Mouse (Mus musculus) liver, embryonic 13.5 days (tissue): Measurements from ENCODE around the gene Grik3. TPM values are rescaled to one million over a fixed set of nuclear protein-coding genes. Genes with fewer than 3 reads are reported as not detected.

Source experiments
- ATAC-seq: fragments of 200-750 bp; cut with Nextera tagmentation; 2 replicates; pipeline ENCODE4 v1.8.0; 2017; ENCODE audit warnings: low read depth, mild to moderate bottlenecking, moderate number of reproducible peaks, moderate library complexity
- DNase-seq: peaks from one replicate; pipeline ENCODE4 v3.0.0; 2022
- H3K27ac ChIP-seq: fragments of 300-500 bp; sonication (generic); 2 replicates; pipeline ENCODE4 v1.5.1; 2015; ENCODE audit warnings: moderate library complexity, mild to moderate bottlenecking, inconsistent platforms
- H3K27me3 ChIP-seq: fragments of 300-500 bp; sonication (generic); 2 replicates; pipeline ENCODE4 v1.6.1; 2015; ENCODE audit warnings: mild to moderate bottlenecking, inconsistent platforms
- H3K36me3 ChIP-seq: fragments of 300-500 bp; sonication (generic); 2 replicates; pipeline ENCODE4 v1.6.1; 2015; ENCODE audit warnings: mild to moderate bottlenecking, inconsistent platforms
- H3K4me1 ChIP-seq: fragments of 300-500 bp; sonication (generic); replicated peaks from 2 replicates; pipeline ENCODE4 v1.6.1; 2015; ENCODE audit warnings: inconsistent platforms
- H3K4me2 ChIP-seq: fragments of 300-500 bp; sonication (generic); 2 replicates; pipeline ENCODE4 v1.6.1; 2015; ENCODE audit warnings: inconsistent platforms, mild to moderate bottlenecking, moderate library complexity
- H3K4me3 ChIP-seq: fragments of 300-500 bp; sonication (generic); replicated peaks from 2 replicates; pipeline ENCODE4 v1.5.1; 2015; ENCODE audit warnings: mild to moderate bottlenecking, inconsistent platforms
- H3K9ac ChIP-seq: fragments of 300-500 bp; sonication (generic); 2 replicates; pipeline ENCODE4 v1.6.1; 2015; ENCODE audit warnings: mild to moderate bottlenecking, inconsistent platforms
- H3K9me3 ChIP-seq: fragments of 300-500 bp; sonication (generic); replicated peaks from 2 replicates; pipeline ENCODE4 v1.6.1; 2016; ENCODE audit warnings: inconsistent platforms
- WGBS: fragments of 180-500 bp; shearing (Covaris S2); methylation state at CpG from one replicate; pipeline ENCODE4 v1.1.7; 2015; ENCODE audit not compliant: insufficient replicate concordance; 5-methylcytosine and 5-hydroxymethylcytosine counted together
- polyA plus RNA-seq: library from polyadenylated mRNA; unstranded; fragments of >200 nt; fragmentation: Nextera tagmentation; extraction: Ambion mirVana; gene quantifications from 2 replicates; pipeline ENCODE4 v1.2.1, GENCODE M21; 2015

The Grik3 gene
- polyA plus RNA-seq, 1 experiment from 2014 or later: 0.01 TPM

DNA sequence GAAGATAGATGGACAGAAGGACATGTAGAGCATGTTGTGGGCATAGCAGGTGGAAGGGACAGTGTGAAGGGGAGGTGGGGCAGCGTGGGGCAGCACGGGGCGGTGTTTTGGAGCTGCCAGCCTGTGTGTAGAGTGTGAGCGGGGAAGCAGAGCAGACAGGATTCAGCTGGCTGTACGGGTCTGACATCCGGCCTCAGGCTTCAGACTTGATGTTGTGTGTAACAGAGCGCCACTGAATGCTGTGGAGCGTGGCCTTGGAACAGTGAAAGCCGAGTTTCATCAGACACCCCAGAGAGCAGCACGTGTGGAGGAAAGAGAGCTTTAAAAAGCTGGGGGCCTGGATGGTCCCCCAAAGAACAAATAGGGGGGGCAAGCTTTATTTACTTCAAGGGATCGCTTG is 144.5 kb downstream of the Grik3 start:
- H3K36me3 ChIP-seq: no peaks in the 10 kb centered on the region
- H3K9ac ChIP-seq: no peak overlapping the region
- no peaks in the 10 kb centered on the region for H3K4me1 ChIP-seq
- 72% methylated on average over 11 of the region's 11 CpGs for WGBS
- H3K9me3 ChIP-seq: no peaks in the 10 kb centered on the region
- H3K4me3 ChIP-seq: no peak overlapping the region
- ATAC-seq: no peak
- H3K4me2 ChIP-seq: no peak overlapping the region
- H3K27me3 ChIP-seq: no peaks in the 10 kb centered on the region
- H3K27ac ChIP-seq: no peak overlapping the region
- DNase-seq: no peak

DNA sequence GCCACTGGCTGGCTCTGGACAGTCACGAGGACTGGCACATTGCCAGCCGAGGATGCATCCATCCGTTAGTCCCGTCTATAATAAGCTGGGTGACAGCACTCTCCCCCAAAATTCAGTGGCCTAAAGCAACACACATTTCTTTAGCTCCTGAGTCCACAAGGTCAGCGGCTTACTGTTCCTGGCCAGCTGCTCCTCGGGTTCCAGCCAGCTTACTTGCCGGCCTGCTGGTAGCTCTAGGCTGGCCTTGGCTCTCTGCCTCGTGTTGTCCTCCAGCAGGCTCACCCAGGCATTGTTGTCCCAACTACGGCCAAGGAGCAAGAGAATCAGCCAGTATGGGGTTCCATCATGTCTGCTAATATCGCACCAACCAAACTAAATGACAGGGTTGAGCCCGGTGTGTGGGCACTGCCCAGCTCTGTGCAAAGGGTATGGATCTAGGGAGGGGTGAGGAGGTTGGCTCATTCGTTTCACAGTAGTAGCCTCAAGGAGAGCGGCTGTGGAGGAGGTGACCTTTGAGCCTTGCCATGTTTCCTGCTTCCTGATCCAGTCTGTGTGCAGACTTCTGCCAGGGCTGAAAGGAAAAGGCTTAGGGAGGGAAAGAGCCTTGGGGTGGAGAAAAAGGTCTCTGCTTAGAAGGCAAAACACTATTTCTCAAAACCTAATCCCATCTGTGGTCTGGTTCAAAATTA is 146.3 kb downstream of the Grik3 start:
- H3K36me3 ChIP-seq: no peaks in the 10 kb centered on the region
- H3K9ac ChIP-seq: no peak overlapping the region
- H3K27ac ChIP-seq: no peak overlapping the region
- H3K4me1 ChIP-seq: no peaks in the 10 kb centered on the region
- no peaks in the 10 kb centered on the region for H3K27me3 ChIP-seq
- no peak for ATAC-seq
- H3K4me2 ChIP-seq: no peak overlapping the region
- DNase-seq: no peak
- 63% methylated on average over 13 of the region's 13 CpGs for WGBS
- no peak overlapping the region for H3K4me3 ChIP-seq
- H3K9me3 ChIP-seq: no peaks in the 10 kb centered on the region

DNA sequence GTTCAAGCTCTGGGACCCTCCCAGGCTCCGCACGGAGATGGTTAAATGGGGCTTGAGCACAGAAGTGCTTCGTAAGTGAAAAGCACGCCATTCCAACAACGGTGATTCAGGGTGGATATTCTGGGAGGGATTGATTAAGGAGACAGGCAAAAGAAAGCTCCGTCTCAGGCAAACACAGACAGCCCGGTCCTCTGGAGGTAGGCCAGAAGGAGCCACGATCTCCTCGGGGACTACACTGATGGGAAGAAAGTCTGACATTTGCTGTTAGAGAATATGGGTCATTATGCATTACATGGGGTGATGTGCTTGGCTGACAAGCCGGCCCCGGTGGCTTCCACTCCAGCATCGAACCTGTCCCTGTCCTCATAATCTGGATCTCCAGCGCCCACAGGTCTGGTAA is 146.9 kb downstream of the Grik3 start:
- no peak overlapping the region for H3K9ac ChIP-seq
- H3K36me3 ChIP-seq: no peaks in the 10 kb centered on the region
- WGBS: 81% methylated on average over 13 of the region's 13 CpGs
- no peak overlapping the region for H3K27ac ChIP-seq
- no peak for DNase-seq
- no peaks in the 10 kb centered on the region for H3K27me3 ChIP-seq
- no peak for ATAC-seq
- no peak overlapping the region for H3K4me3 ChIP-seq
- no peaks in the 10 kb centered on the region for H3K9me3 ChIP-seq
- no peaks in the 10 kb centered on the region for H3K4me1 ChIP-seq
- no peak overlapping the region for H3K4me2 ChIP-seq

DNA sequence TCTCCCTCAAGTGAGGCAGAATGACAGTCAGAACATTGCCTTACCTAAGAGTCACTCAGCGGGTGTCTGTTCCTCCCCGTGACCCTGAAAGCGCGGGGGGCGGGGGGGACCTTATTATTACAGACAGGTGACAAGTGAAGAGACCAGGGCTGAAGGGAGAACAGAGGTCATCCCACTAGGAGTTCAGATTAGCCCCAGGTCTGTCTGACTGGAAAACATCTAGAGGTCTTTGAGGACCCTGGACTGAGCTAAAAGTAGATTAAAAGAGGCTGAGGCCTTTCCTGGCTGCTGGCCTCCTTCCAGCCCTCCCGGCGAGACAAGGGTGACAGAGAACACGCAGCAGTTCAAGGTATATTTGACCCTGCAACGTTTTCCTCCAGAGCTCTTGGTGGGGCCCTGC is 150.0 kb downstream of the Grik3 start:
- Histone ChIP-seq H3K4me1 (no peaks in the 10 kb centered on the region), H3K9me3 (no peaks in the 10 kb centered on the region), H3K27ac (no peak overlapping the region), H3K4me2 (no peak overlapping the region), H3K36me3 (no peaks in the 10 kb centered on the region), H3K4me3 (no peak overlapping the region), H3K9ac (no peak overlapping the region), H3K27me3 (no peaks in the 10 kb centered on the region)
- no peak for DNase-seq
- WGBS: 69% methylated on average over 9 of the region's 9 CpGs
- no peak for ATAC-seq

DNA sequence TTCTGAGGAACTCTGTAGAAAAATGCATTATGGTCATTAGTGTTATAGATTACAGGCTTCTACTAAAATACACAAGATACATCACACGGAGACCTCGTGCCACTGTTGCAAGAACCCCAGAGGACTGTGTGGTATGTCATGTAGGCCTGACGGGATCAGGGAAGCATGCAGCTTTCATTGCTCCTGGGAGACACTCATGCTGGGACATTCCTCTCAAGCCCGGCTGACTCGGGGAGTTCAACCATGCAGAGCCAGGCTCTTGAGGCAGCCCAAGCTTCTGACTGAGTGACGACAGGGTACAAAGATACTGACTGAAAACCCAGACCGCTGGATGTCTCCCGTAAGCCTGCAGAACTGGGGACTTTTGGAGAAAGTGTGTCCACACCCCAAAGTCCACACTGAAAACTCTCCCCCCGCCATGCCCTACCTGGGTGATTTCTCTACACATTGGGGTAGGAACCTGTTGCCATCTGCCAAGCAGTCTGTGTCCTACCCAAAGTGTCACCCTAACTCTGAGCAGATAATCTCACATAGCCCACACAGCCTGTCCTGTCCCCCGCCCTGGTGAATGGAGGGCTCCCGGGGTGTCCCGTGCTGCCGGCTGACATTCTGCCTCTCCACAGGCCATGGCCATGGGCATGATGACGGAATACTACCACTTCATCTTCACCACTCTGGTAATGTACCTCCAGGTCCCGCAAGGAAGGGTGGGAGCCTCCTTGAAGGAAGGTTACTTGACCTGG is 150.6 kb downstream of the Grik3 start:
- Histone ChIP-seq H3K36me3 (no peaks in the 10 kb centered on the region), H3K9me3 (no peaks in the 10 kb centered on the region), H3K4me1 (no peaks in the 10 kb centered on the region), H3K9ac (no peak overlapping the region), H3K27ac (no peak overlapping the region), H3K4me2 (no peak overlapping the region), H3K4me3 (no peak overlapping the region), H3K27me3 (no peaks in the 10 kb centered on the region)
- ATAC-seq (no peak), DNase-seq (no peak)
- WGBS: 75% methylated on average over 15 of the region's 15 CpGs

DNA sequence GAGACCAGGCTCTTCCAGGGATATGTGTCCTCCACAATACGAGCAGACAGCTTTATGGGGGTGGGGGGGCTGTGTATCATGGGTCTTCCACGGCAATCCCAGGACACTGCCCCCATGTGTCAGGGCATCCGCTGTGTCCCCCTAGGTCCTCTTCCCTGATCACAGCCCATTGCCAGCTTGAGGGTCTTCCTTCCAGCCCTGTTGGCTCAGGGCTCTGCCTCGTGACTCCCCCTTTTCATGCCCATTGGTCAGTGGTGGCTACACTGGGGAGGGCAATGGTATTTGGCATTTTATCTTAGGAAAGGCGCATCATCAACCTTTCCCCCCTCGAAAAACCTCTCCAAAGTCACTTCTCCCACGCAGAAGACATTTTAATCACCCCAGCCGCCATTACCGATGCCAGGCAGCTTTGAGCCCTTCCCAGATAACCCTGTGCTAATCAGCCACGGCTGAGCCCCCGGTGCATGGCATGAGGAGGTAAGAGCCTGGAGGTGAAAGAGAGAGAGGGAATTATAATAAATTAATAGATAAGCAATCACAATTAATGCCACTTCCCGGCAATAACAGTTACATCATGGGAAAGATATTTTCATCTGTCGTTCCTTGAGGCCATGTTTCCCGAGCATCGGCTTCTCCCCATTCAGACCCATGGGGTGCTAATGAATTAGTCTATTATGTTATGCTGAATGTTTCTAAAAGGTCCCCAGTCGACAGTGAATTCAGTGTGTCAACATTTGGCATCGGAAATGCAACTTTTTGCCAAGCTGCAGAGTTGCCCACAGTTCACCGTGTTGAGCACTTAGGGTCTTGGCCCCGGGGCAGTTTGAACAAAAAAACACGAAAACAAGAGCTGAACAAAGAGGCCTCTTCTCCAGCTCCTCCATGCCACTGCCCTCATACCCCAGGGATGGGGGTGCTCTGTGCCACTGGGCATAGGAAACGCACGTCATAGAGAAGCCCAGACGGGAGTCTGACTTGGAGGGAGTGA is 154.4 kb downstream of the Grik3 start:
- H3K9ac ChIP-seq: no peak overlapping the region
- H3K4me2 ChIP-seq: no peak overlapping the region
- 66% methylated on average over 23 of the region's 23 CpGs for WGBS
- H3K27me3 ChIP-seq: no peaks in the 10 kb centered on the region
- no peak for ATAC-seq
- H3K4me3 ChIP-seq: no peak overlapping the region
- no peaks in the 10 kb centered on the region for H3K9me3 ChIP-seq
- no peaks in the 10 kb centered on the region for H3K36me3 ChIP-seq
- no peak overlapping the region for H3K27ac ChIP-seq
- no peaks in the 10 kb centered on the region for H3K4me1 ChIP-seq
- no peak for DNase-seq

DNA sequence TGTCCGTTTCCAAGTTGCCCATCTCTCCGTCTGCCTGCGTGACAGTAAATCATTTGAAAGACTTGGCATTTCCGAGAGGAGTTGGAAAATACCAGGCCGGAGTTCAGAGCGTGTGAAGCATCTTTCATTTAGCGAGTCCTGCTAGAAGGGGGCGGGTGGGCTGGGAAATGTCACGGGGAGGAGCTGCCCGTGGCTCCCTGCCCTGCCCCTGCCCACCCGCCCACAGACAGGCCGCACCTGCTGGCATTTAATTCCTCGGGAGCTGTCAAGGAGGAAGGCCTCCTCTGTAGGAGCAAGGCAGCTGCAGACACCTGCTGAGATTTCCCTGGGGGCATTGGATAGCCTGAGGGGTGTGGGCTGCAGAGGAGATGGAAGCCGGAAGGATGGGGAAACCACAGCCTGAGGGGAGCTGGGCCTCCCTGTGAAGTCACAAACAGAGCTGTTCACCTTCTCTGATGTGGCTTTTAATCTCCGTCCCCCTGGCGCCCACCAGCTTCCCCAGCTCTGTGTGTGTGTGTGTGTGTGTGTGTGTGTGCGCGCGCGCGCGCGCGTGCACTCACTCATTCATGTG is 161.3 kb downstream of the Grik3 start:
- Histone ChIP-seq H3K4me3 (no peak overlapping the region), H3K9me3 (no peaks in the 10 kb centered on the region)

DNA sequence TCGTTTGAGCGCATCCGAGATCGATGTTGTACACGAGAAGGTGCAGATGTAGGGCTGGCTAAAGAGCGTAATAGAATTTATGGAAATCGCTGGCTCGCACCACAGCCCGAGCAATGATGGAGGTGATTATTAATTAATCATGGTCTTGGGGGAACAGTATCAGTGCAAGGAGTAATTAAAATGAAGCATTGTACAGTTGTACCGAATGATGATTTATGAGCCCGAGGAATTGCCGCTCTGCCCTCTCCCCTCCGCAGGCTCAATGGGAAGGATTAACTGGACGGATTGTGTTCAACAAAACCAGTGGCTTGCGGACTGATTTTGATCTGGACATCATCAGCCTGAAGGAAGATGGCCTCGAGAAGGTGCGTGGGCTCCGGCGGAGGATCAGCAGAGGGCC is 165.5 kb downstream of the Grik3 start:
- ATAC-seq: no peak
- Histone ChIP-seq H3K4me3 (no peak overlapping the region), H3K4me2 (no peak overlapping the region), H3K27ac (no peak overlapping the region), H3K9ac (no peak overlapping the region), H3K27me3 (no peaks in the 10 kb centered on the region), H3K4me1 (no peaks in the 10 kb centered on the region), H3K36me3 (no peaks in the 10 kb centered on the region), H3K9me3 (no peaks in the 10 kb centered on the region)
- no peak for DNase-seq
- WGBS: 76% methylated on average over 19 of the region's 19 CpGs

More for the DNA sequence above, 161.3 kb downstream of the Grik3 start:
- no peaks in the 10 kb centered on the region for H3K4me1 ChIP-seq
- H3K4me2 ChIP-seq: no peak overlapping the region
- WGBS: 42% methylated on average over 24 of the region's 24 CpGs
- no peak overlapping the region for H3K27ac ChIP-seq
- H3K36me3 ChIP-seq: no peaks in the 10 kb centered on the region
- H3K9ac ChIP-seq: no peak overlapping the region
- no peaks in the 10 kb centered on the region; the same call in 1 of the 2 replicates for H3K27me3 ChIP-seq
- ATAC-seq (no peak), DNase-seq (no peak)

DNA sequence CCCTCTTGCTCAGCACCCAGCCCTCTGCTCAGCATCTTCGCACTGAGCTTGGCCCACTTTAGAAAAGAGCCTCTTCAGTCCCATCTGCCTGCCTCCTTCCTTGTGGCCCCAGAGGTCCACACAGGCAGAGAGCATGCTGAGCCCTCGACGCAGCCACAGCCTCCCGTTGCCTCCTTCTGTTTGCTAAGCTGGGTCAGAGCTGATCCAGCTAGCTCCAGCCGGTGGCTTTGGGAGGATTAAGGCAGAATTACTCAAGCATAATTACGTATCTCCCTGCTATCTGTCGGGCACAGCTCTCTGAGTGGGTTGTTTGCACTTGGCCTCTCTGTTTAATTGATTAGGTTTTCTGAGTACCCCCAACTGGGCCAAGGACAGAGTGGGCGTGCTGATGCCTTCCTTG is 167.9 kb downstream of the Grik3 start:
- ATAC-seq (no peak), DNase-seq (no peak)
- no peak overlapping the region for H3K4me3 ChIP-seq
- no peak overlapping the region for H3K9ac ChIP-seq
- no peak overlapping the region for H3K4me2 ChIP-seq
- H3K9me3 ChIP-seq: no peaks in the 10 kb centered on the region
- 53% methylated on average over 8 of the region's 8 CpGs for WGBS
- H3K4me1 ChIP-seq: no peaks in the 10 kb centered on the region
- no peaks in the 10 kb centered on the region for H3K27me3 ChIP-seq
- no peaks in the 10 kb centered on the region for H3K36me3 ChIP-seq
- H3K27ac ChIP-seq: no peak overlapping the region

GRCm38 (mm10) chr4:125661982-125662381 is 171.5 kb downstream of the Grik3 start:
- H3K4me3 ChIP-seq: no peak overlapping the region
- no peak for DNase-seq
- H3K27ac ChIP-seq: no peak overlapping the region
- no peak for ATAC-seq
- no peaks in the 10 kb centered on the region for H3K4me1 ChIP-seq
- no peaks in the 10 kb centered on the region for H3K27me3 ChIP-seq
- H3K9me3 ChIP-seq: no peaks in the 10 kb centered on the region
- no peak overlapping the region for H3K9ac ChIP-seq
- no peaks in the 10 kb centered on the region for H3K36me3 ChIP-seq
- H3K4me2 ChIP-seq: no peak overlapping the region
- 56% methylated on average over 6 of the region's 6 CpGs for WGBS

- Histone ChIP-seq H3K36me3 (no peaks in the 10 kb centered on the region), H3K4me1 (no peaks in the 10 kb centered on the region), H3K27me3 (no peaks in the 10 kb centered on the region), H3K27ac (no peak overlapping the region), H3K4me3 (no peak overlapping the region), H3K9me3 (no peaks in the 10 kb centered on the region), H3K9ac (no peak overlapping the region), H3K4me2 (no peak overlapping the region)
- no peak for DNase-seq
- ATAC-seq: no peak
- WGBS: 67% methylated on average over 8 of the region's 8 CpGs
These were observed 172.8 kb downstream of the Grik3 start for GRCm38 (mm10) chr4:125663262-125663661.
